Mouse (Mus musculus) cortical plate, adult 2 months (tissue): ENCODE results near the gene Rgl2. TPM values are rescaled to one million over a fixed set of nuclear protein-coding genes. Genes with fewer than 3 reads are reported as not detected.

Source experiments
- H3K27ac ChIP-seq: fragments of 200-500 bp; 2 replicates; pipeline ENCODE4 v1.5.1; 2012; ENCODE audit warnings: low read length, control low read depth, inconsistent platforms; ENCODE audit not compliant: insufficient read depth
- H3K4me1 ChIP-seq: fragments of 200-500 bp; 2 replicates; pipeline ENCODE4 v1.6.1; 2011; ENCODE audit warnings: low read length; ENCODE audit not compliant: control insufficient read depth, insufficient read depth
- H3K4me3 ChIP-seq: fragments of 200-500 bp; 2 replicates; pipeline ENCODE4 v1.5.1; 2011; ENCODE audit warnings: mild to moderate bottlenecking, low read length, control low read depth; ENCODE audit not compliant: insufficient read depth
- CTCF ChIP-seq: fragments of 200-500 bp; IDR thresholded peaks from 2 replicates; pipeline ENCODE4 v1.5.1; 2011; ENCODE audit warnings: mild to moderate bottlenecking, control low read depth, low read length; ENCODE audit not compliant: insufficient read depth; ENCODE audit errors: extremely low read depth
- POLR2A ChIP-seq: fragments of 200-500 bp; IDR thresholded peaks from 2 replicates; pipeline ENCODE4 v1.6.1; 2011; ENCODE audit warnings: mild to moderate bottlenecking, low read length, control low read depth; ENCODE audit not compliant: insufficient read depth; ENCODE audit errors: extremely low read depth
- polyA plus RNA-seq: library from polyadenylated mRNA; depleted of rRNA; stranded (reverse); fragments of >200 nt; gene quantifications from 2 replicates; pipeline ENCODE4 v1.2.3, GENCODE M21; 2012

The Rgl2 gene
- polyA plus RNA-seq, 1 experiment, result 164 TPM

- no peaks in the 10 kb centered on the region; the same call in 1 of the 2 replicates for H3K4me1 ChIP-seq
- TF ChIP-seq POLR2A, result peak; percentile 89
- TF ChIP-seq CTCF, result no peak
- H3K4me3 ChIP-seq, result peak within 1 kb of the TSS; percentile 80
- H3K27ac ChIP-seq, result peak within 1 kb of the TSS; percentile 68
Observed at GRCm38 (mm10) chr17:33955555-33956214, 26.3 kb downstream of the Rgl2 start, which contains the start of the genes Vps52 and Rps18. Vps52 (plus strand) TSS chr17:33955812. Rps18 (minus strand) TSS chr17:33956001.

GRCm38 (mm10) chr17:33956336-33956735 is 27.0 kb downstream of the Rgl2 start:
- TF ChIP-seq POLR2A, result no peak
- TF ChIP-seq CTCF, result no peak
- Histone ChIP-seq H3K27ac (no peak overlapping the region), H3K4me1 (no peaks in the 10 kb centered on the region; the same call in 1 of the 2 replicates), H3K4me3 (peak overlapping the region; percentile 80)

DNA sequence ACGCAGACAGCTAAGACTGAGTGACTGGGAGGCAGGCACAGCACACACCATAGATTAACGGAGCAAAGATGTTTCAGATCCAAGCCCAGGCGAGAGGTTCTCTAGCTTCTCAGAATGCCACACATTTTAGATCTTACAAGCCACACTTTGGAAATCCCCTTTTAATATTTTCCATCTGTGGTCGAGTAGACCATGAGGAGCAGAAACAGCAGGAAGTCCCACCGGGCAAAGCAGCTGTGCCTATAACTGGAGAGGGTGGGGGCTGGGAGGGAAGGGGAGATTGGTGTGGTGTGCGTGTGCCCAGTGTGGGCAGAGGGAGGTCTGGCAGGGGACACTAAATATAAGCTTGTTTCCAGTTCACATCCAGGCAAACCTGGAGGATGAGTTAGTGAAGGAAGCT is 28.1 kb downstream of the Rgl2 start:
- H3K4me3 ChIP-seq, result no peak overlapping the region
- TF ChIP-seq POLR2A (no peak), CTCF (no peak)
- no peak overlapping the region for H3K27ac ChIP-seq
- no peaks in the 10 kb centered on the region; the same call in 1 of the 2 replicates for H3K4me1 ChIP-seq

DNA sequence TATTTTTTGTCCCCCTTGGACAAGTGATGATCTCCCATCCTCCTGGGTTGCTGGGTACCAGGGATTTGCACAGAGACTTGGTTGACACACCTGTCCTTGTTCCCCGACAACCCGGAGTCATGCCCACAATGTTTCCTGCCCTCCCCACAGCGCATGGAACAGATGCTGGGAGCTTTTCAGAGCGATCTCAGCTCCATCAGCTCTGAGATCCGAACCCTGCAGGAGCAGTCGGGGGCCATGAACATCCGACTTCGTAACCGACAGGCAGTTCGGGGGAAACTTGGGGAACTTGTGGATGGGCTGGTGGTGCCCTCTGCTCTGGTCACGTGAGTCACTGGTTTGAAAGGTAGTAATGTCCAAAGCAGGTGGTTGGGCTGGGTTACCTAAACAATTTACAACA is 29.1 kb downstream of the Rgl2 start:
- Histone ChIP-seq H3K4me1 (no peaks in the 10 kb centered on the region; the same call in 1 of the 2 replicates), H3K4me3 (no peak overlapping the region), H3K27ac (no peak overlapping the region)
- no peak for TF ChIP-seq POLR2A
- no peak for TF ChIP-seq CTCF

GRCm38 (mm10) chr17:33959135-33959534 is 29.8 kb downstream of the Rgl2 start:
- Histone ChIP-seq H3K27ac (no peak overlapping the region), H3K4me3 (no peak overlapping the region), H3K4me1 (no peaks in the 10 kb centered on the region; the same call in 1 of the 2 replicates)
- TF ChIP-seq POLR2A, result no peak
- no peak for TF ChIP-seq CTCF

DNA sequence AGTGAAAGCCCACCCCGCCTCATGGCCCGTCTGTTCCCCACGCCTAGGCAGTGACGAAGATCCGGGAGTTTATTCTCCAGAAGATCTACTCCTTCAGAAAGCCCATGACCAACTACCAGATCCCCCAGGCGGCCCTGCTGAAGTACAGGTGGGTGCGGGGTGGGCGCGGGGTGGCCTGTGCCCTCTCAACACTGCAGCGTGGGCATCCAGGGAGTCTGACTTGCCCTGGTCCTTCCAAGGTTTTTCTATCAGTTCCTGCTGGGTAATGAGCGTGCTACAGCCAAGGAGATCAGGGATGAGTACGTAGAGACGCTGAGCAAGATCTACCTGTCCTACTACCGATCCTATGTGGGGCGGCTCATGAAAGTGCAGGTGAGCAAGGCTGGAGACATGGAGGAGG is 30.6 kb downstream of the Rgl2 start:
- H3K4me3 ChIP-seq, result no peak overlapping the region
- H3K4me1 ChIP-seq, result no peaks in the 10 kb centered on the region; the same call in 1 of the 2 replicates
- no peak for TF ChIP-seq CTCF
- no peak for TF ChIP-seq POLR2A
- H3K27ac ChIP-seq, result no peak overlapping the region

- Histone ChIP-seq H3K4me1 (no peaks in the 10 kb centered on the region), H3K4me3 (no peak overlapping the region), H3K27ac (no peak overlapping the region)
- TF ChIP-seq POLR2A, result no peak
- no peak for TF ChIP-seq CTCF
Observed at GRCm38 (mm10) chr17:33962876-33963275, 33.5 kb downstream of the Rgl2 start.

- TF ChIP-seq POLR2A (no peak), CTCF (no peak)
- H3K4me3 ChIP-seq, result no peak overlapping the region
- no peak overlapping the region for H3K27ac ChIP-seq
- H3K4me1 ChIP-seq, result no peaks in the 10 kb centered on the region
Observed at GRCm38 (mm10) chr17:33965082-33965845, 35.9 kb downstream of the Rgl2 start.

DNA sequence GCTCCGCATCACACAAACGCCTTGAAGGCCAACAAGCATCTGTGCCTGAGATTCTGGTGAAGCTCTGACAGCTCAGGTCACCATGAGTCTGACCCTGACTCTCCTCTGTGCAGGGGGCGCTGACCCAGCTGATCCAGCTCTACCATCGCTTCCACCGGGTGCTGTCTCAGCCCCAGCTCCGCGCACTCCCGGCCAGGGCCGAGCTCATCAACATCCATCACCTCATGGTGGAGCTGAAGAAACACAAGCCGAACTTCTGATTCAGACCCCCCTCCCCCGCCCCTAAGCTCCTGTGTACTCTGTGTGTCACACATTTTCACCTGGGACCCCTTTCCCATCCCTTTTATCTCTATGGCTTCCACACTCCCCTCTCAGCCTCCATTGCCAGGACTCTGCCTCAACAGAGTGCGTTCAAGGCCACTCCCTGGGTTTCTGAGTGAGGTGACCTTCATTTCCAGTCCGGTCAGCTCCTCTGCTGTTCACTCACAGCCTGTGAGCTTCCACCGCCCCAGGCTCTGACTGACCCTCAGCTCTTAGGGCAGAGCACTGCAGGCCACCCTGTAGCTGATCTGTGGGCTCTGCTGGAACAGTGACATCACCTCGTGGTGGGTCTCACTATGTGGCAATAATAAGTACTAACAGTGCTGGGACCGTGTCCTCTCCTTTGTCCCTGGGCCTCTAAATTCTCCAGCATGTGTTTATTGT is 36.7 kb downstream of the Rgl2 start:
- Histone ChIP-seq H3K4me3 (no peak overlapping the region), H3K4me1 (no peaks in the 10 kb centered on the region), H3K27ac (no peak overlapping the region)
- TF ChIP-seq POLR2A, result no peak
- no peak for TF ChIP-seq CTCF
